Mouse (Mus musculus): ENCODE data around the gene Hdac9. TPM values are rescaled to one million over a fixed set of nuclear protein-coding genes. Genes with fewer than 3 reads are reported as not detected.

Hdac9 gene
- total RNA-seq, 2 experiments from 2014 or later: 7.5 to 13.3 TPM

GRCm38 (mm10) chr12:34806528-34806927 is 110.4 kb downstream of the Hdac9 start:
- DNase-seq: no peak

GRCm38 (mm10) chr12:34803721-34804120 is 113.2 kb downstream of the Hdac9 start:
- no peak for DNase-seq

GRCm38 (mm10) chr12:34802308-34802707 is 114.6 kb downstream of the Hdac9 start:
- DNase-seq: no peak

- DNase-seq: no peak
Observed at GRCm38 (mm10) chr12:34801752-34802151, 115.1 kb downstream of the Hdac9 start.

GRCm38 (mm10) chr12:34797389-34797788 is 119.5 kb downstream of the Hdac9 start:
- no peak for DNase-seq

- DNase-seq: no peak
Observed at GRCm38 (mm10) chr12:34795487-34795886, 121.4 kb downstream of the Hdac9 start.

GRCm38 (mm10) chr12:34792113-34792452 is 124.8 kb downstream of the Hdac9 start:
- no peak for DNase-seq

GRCm38 (mm10) chr12:34791213-34792112 is 125.4 kb downstream of the Hdac9 start:
- no peak for DNase-seq

GRCm38 (mm10) chr12:34789031-34789982 is 127.6 kb downstream of the Hdac9 start:
- no peak for DNase-seq

GRCm38 (mm10) chr12:34787380-34787779 is 129.5 kb downstream of the Hdac9 start:
- DNase-seq: no peak

- no peak for DNase-seq
Observed at GRCm38 (mm10) chr12:34783574-34783973, 133.3 kb downstream of the Hdac9 start.

GRCm38 (mm10) chr12:34779368-34779957 is 137.4 kb downstream of the Hdac9 start:
- DNase-seq: no peak

GRCm38 (mm10) chr12:34776170-34776569 is 140.7 kb downstream of the Hdac9 start:
- DNase-seq: no peak

GRCm38 (mm10) chr12:34774071-34774470 is 142.8 kb downstream of the Hdac9 start:
- DNase-seq: no peak

- DNase-seq: no peak
Observed at GRCm38 (mm10) chr12:34767226-34767775, 149.6 kb downstream of the Hdac9 start.

- no peak for DNase-seq
Observed at GRCm38 (mm10) chr12:34747266-34747665, 169.6 kb downstream of the Hdac9 start.

- no peak for DNase-seq
Observed at GRCm38 (mm10) chr12:34725204-34725603, 191.7 kb downstream of the Hdac9 start.

- DNase-seq: no peak
Observed at GRCm38 (mm10) chr12:34724274-34724673, 192.6 kb downstream of the Hdac9 start.

- no peak for DNase-seq
Observed at GRCm38 (mm10) chr12:34722831-34723490, 193.9 kb downstream of the Hdac9 start.

- no peak for DNase-seq
Observed at GRCm38 (mm10) chr12:34720906-34721305, 196.0 kb downstream of the Hdac9 start.

- no peak for DNase-seq
Observed at GRCm38 (mm10) chr12:34714266-34714939, 202.5 kb downstream of the Hdac9 start.
